Mouse (Mus musculus): ENCODE results near the gene Ifnar1. TPM values are rescaled to one million over a fixed set of nuclear protein-coding genes. Genes with fewer than 3 reads are reported as not detected.

Gene Ifnar1
- polyA plus RNA-seq, 2 experiments from 2014 or later: 87.0 to 90.6 TPM

- peak; percentile 14 for ATAC-seq
Observed at GRCm38 (mm10) chr16:91461066-91461638, 23.9 kb upstream of the Ifnar1 start.

GRCm38 (mm10) chr16:91461773-91462181 lies 23.3 kb upstream of the Ifnar1 start:
- ATAC-seq: no peak

GRCm38 (mm10) chr16:91462644-91463043 lies 22.4 kb upstream of the Ifnar1 start:
- no peak for ATAC-seq

GRCm38 (mm10) chr16:91463400-91463799 lies 21.6 kb upstream of the Ifnar1 start:
- ATAC-seq: no peak

GRCm38 (mm10) chr16:91463836-91464400 lies 21.1 kb upstream of the Ifnar1 start:
- no peak for ATAC-seq

- ATAC-seq: peak; percentile 74
Observed at GRCm38 (mm10) chr16:91464594-91465504, 20.2 kb upstream of the Ifnar1 start.

- no peak for ATAC-seq
Observed at GRCm38 (mm10) chr16:91465505-91466240, 19.4 kb upstream of the Ifnar1 start.

GRCm38 (mm10) chr16:91466566-91466965 lies 18.5 kb upstream of the Ifnar1 start:
- peak; percentile 34 for ATAC-seq

- ATAC-seq: peak; percentile 59
Observed at GRCm38 (mm10) chr16:91470470-91470869, 14.6 kb upstream of the Ifnar1 start.

GRCm38 (mm10) chr16:91471481-91471880 lies 13.6 kb upstream of the Ifnar1 start:
- no peak for ATAC-seq

GRCm38 (mm10) chr16:91475753-91476152 lies 9.3 kb upstream of the Ifnar1 start:
- peak; percentile 98 for ATAC-seq

- no peak for ATAC-seq
Observed at GRCm38 (mm10) chr16:91478067-91478466, 7.0 kb upstream of the Ifnar1 start.

GRCm38 (mm10) chr16:91480517-91480916 lies 4.5 kb upstream of the Ifnar1 start:
- no peak for ATAC-seq

GRCm38 (mm10) chr16:91484387-91484786 lies 651 bp upstream of the Ifnar1 start:
- peak; percentile 6 for ATAC-seq

- ATAC-seq: no peak
Observed at GRCm38 (mm10) chr16:91485841-91486240, 803 bp downstream of the Ifnar1 start.

- ATAC-seq: no peak
Observed at GRCm38 (mm10) chr16:91488066-91488465, 3.0 kb downstream of the Ifnar1 start.

- peak; percentile 89 for ATAC-seq
Observed at GRCm38 (mm10) chr16:91490897-91491296, 5.9 kb downstream of the Ifnar1 start.

- no peak for ATAC-seq
Observed at GRCm38 (mm10) chr16:91491473-91491872, 6.4 kb downstream of the Ifnar1 start.

- no peak for ATAC-seq
Observed at GRCm38 (mm10) chr16:91495501-91495900, 10.5 kb downstream of the Ifnar1 start.

- no peak for ATAC-seq
Observed at GRCm38 (mm10) chr16:91496206-91496605, 11.2 kb downstream of the Ifnar1 start.

GRCm38 (mm10) chr16:91496766-91497165 lies 11.7 kb downstream of the Ifnar1 start:
- ATAC-seq: no peak

GRCm38 (mm10) chr16:91498041-91498440 lies 13.0 kb downstream of the Ifnar1 start:
- no peak for ATAC-seq

GRCm38 (mm10) chr16:91504701-91505100 lies 19.7 kb downstream of the Ifnar1 start:
- ATAC-seq: no peak

Measured in activated CD4-positive, CD25-positive, alpha-beta regulatory T cell, adult 4 months (primary cell).